Mouse (Mus musculus) forebrain, embryonic 10.5 days (tissue): Measurements from ENCODE around the gene Fam78b. TPM values are rescaled to one million over a fixed set of nuclear protein-coding genes. Genes with fewer than 3 reads are reported as not detected.

Source experiments
- DNase-seq: peaks from one replicate; pipeline ENCODE4 v3.0.0-alpha.2; 2017; ENCODE audit warnings: low spot score; ENCODE audit errors: extremely low spot score
- H3K27ac ChIP-seq: fragments of 300-500 bp; sonication (generic); 2 replicates; pipeline ENCODE4 v1.5.1; 2016; ENCODE audit warnings: mild to moderate bottlenecking
- H3K27me3 ChIP-seq: fragments of 300-500 bp; sonication (generic); 2 replicates; pipeline ENCODE4 v1.6.1; 2016; ENCODE audit warnings: mild to moderate bottlenecking; ENCODE audit not compliant: poor library complexity, severe bottlenecking
- H3K36me3 ChIP-seq: fragments of 300-500 bp; sonication (generic); replicated peaks from 2 replicates; pipeline ENCODE4 v1.6.1; 2016; ENCODE audit warnings: mild to moderate bottlenecking, moderate library complexity
- H3K4me1 ChIP-seq: fragments of 300-500 bp; sonication (generic); 2 replicates; pipeline ENCODE4 v1.6.1; 2016
- H3K4me3 ChIP-seq: fragments of 300-500 bp; sonication (generic); 2 replicates; pipeline ENCODE4 v1.5.1; 2016; ENCODE audit warnings: mild to moderate bottlenecking, moderate library complexity
- H3K9me3 ChIP-seq: fragments of 300-500 bp; sonication (generic); 2 replicates; pipeline ENCODE4 v1.6.1; 2016; ENCODE audit warnings: mild to moderate bottlenecking, moderate library complexity
- WGBS: fragments of 180-500 bp; shearing (Covaris S2); methylation state at CpG from one replicate; pipeline ENCODE4 v1.1.7; 2016; 5-methylcytosine and 5-hydroxymethylcytosine counted together
- polyA plus RNA-seq: library from polyadenylated mRNA; unstranded; fragments of >200 nt; fragmentation: Nextera tagmentation; extraction: Ambion mirVana; gene quantifications from 2 replicates; pipeline ENCODE4 v1.2.1, GENCODE M21; 2016

Fam78b gene
- polyA plus RNA-seq, 1 experiment from 2014 or later: 0.53 TPM

DNA sequence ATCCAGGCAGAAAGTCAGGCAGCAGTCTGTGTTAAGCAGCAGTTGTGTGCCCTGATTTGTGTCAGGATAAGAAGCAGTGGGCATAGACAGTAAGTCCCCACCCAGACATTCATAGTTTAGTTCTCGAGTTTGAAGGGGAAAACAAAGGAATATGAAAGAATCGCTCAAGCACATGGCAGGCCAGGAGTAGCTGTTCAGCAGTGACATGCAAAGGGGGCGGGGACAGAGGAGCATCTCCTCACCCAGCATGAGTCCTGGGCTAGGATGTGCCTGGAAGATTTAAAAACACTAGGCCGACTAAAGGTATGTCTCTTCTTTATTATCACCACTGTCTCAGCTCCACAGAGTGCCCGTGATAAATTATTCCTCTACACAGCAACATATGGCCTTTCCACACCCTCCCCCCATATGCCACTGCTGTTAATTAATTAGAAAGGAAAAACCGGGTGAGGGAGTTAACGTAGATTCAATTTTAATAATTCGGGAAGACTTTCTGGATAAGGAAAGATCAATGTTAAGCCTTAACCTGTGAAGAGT is 107.8 kb downstream of the Fam78b start:
- no peak overlapping the region for H3K4me3 ChIP-seq
- H3K9me3 ChIP-seq: peaks cover 4% of the 10 kb centered on the region; the same call in 1 of the 2 replicates
- H3K4me1 ChIP-seq: peaks cover 8% of the 10 kb centered on the region; the same call in 1 of the 2 replicates
- H3K36me3 ChIP-seq: no peaks in the 10 kb centered on the region
- 86% methylated on average over 8 of the region's 8 CpGs for WGBS
- H3K27ac ChIP-seq: no peak overlapping the region
- H3K27me3 ChIP-seq: no peaks in the 10 kb centered on the region
- DNase-seq: no peak

DNA sequence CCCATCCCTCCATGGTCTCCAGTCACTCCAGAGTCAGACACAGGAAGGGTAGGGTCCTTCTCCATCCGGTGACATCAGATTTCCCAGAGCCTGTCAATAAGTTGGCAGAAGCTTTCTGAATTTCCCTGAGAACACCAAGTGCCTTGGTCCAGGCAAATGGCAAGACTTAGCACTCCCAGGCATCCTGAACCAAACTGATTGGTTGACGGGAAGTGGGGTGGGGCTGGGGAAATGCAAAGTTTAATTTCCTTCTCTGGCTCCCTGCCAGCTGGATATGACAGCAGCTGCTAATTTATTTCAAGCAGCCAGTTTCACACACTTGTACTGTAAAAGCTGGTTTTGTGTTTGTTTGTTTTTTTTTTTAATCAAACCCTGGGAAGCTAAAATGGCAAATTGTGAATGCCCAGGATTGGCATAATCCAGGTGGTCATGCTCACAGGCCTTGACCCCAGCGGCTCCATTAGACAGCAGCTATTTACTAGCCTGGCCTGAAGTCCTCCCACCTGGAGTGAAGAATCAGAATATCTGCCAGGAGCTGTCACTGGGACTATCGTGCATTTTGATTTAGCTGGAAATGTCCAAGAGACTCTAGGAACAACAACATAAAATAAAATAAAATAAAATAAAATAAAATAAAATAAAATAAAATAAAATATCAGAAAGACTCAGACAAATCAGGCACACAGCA is 113.3 kb downstream of the Fam78b start:
- no peak overlapping the region for H3K4me3 ChIP-seq
- no peaks in the 10 kb centered on the region for H3K9me3 ChIP-seq
- no peak for DNase-seq
- WGBS: 87% methylated on average over 4 of the region's 4 CpGs
- H3K27ac ChIP-seq: no peak overlapping the region
- H3K4me1 ChIP-seq: no peaks in the 10 kb centered on the region
- no peaks in the 10 kb centered on the region for H3K36me3 ChIP-seq
- H3K27me3 ChIP-seq: no peaks in the 10 kb centered on the region

DNA sequence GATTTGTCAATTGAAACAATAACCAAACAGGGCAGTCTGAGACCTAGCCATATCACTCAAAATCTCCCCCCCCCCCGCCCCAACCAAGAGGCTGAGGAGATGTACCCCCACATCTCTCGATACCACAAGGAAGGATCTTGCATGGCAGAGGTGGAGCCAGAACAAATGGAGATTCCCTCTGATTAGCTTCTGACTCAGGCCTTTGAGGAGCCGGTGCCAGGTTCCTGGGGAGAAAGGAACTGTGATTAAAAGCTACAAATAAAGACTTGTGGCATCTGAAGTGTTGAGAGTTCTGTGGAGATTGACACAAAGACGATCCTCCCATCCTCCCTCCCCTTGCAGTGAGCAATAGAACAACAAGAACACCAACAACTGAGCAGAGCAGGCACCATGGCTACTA is 113.9 kb downstream of the Fam78b start:
- no peak overlapping the region for H3K4me3 ChIP-seq
- no peaks in the 10 kb centered on the region for H3K27me3 ChIP-seq
- no peak for DNase-seq
- no peak overlapping the region for H3K27ac ChIP-seq
- H3K4me1 ChIP-seq: no peaks in the 10 kb centered on the region
- no peaks in the 10 kb centered on the region for H3K36me3 ChIP-seq
- WGBS: 48% methylated on average over 4 of the region's 4 CpGs
- H3K9me3 ChIP-seq: no peaks in the 10 kb centered on the region

DNA sequence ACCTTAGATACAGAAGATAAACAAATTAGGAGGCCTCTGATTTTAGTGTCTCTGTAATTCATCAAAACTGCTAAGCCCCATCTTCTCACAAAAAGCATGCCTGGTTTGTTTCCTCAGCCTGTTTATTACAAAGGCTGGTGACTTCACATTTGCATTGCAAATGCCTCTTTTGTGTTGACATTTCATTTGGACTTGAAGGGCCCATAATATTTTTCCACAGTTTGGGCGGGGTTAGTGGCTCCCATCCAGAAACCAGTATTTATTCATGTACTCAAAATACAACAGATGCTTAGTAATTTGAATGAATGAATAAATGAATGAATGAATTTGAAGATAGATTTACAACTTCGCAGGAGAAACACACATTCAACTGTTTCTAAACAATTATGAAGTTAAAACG is 115.5 kb downstream of the Fam78b start:
- Histone ChIP-seq H3K4me1 (no peaks in the 10 kb centered on the region), H3K27ac (no peak overlapping the region), H3K36me3 (no peaks in the 10 kb centered on the region), H3K4me3 (no peak overlapping the region), H3K27me3 (no peaks in the 10 kb centered on the region), H3K9me3 (no peaks in the 10 kb centered on the region)
- 89% methylated on average over 3 of the region's 3 CpGs for WGBS
- DNase-seq: no peak

GRCm38 (mm10) chr1:167118971-167119370 is 117.8 kb downstream of the Fam78b start:
- Histone ChIP-seq H3K4me1 (no peaks in the 10 kb centered on the region), H3K4me3 (no peak overlapping the region), H3K9me3 (no peaks in the 10 kb centered on the region), H3K27me3 (no peaks in the 10 kb centered on the region), H3K36me3 (no peaks in the 10 kb centered on the region), H3K27ac (no peak overlapping the region)
- WGBS: 94% methylated on average over 7 of the region's 7 CpGs
- no peak for DNase-seq

DNA sequence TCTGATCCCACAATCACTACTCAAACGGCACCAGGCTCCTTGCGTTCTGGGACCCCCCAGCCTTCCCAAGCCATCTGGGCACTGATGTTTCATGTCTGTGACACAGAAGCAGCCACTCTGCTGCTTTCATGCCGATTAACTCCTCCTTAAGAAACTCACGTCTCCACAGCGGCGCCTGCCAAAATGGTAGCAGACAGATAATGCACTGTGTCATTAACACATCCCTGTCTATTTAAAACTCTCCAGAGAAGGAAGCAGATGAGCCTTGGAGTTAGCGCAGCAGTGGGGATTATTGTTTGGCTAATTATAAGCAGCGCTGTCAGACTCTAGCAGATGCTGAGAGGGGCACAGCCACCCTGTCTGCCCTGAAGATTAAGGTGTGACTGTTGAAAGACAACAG is 118.2 kb downstream of the Fam78b start:
- WGBS: 81% methylated on average over 8 of the region's 8 CpGs
- no peaks in the 10 kb centered on the region for H3K36me3 ChIP-seq
- no peaks in the 10 kb centered on the region for H3K9me3 ChIP-seq
- H3K27ac ChIP-seq: no peak overlapping the region
- no peaks in the 10 kb centered on the region for H3K27me3 ChIP-seq
- no peak overlapping the region for H3K4me3 ChIP-seq
- DNase-seq: no peak
- no peaks in the 10 kb centered on the region for H3K4me1 ChIP-seq

GRCm38 (mm10) chr1:167122436-167122835 is 121.2 kb downstream of the Fam78b start:
- no peak overlapping the region for H3K4me3 ChIP-seq
- H3K27me3 ChIP-seq: no peaks in the 10 kb centered on the region
- no peaks in the 10 kb centered on the region for H3K4me1 ChIP-seq
- no peak for DNase-seq
- 96% methylated on average over 2 of the region's 2 CpGs for whole genome bisulfite sequencing
- no peaks in the 10 kb centered on the region for H3K36me3 ChIP-seq
- no peak overlapping the region for H3K27ac ChIP-seq
- H3K9me3 ChIP-seq: no peaks in the 10 kb centered on the region

GRCm38 (mm10) chr1:167123551-167123950 is 122.3 kb downstream of the Fam78b start:
- DNase-seq: no peak

GRCm38 (mm10) chr1:167125870-167126269 is 124.7 kb downstream of the Fam78b start:
- Histone ChIP-seq H3K27me3 (no peaks in the 10 kb centered on the region), H3K9me3 (no peaks in the 10 kb centered on the region), H3K4me1 (no peaks in the 10 kb centered on the region), H3K27ac (no peak overlapping the region), H3K4me3 (no peak overlapping the region), H3K36me3 (no peaks in the 10 kb centered on the region)
- 93% methylated on average over 3 of the region's 3 CpGs for WGBS
- DNase-seq: no peak

More at GRCm38 (mm10) chr1:167123551-167123950, 122.3 kb downstream of the Fam78b start:
- no peak overlapping the region for H3K27ac ChIP-seq
- no peaks in the 10 kb centered on the region for H3K27me3 ChIP-seq
- no peaks in the 10 kb centered on the region for H3K4me1 ChIP-seq
- H3K36me3 ChIP-seq: no peaks in the 10 kb centered on the region
- H3K9me3 ChIP-seq: no peaks in the 10 kb centered on the region
- H3K4me3 ChIP-seq: no peak overlapping the region

- no peaks in the 10 kb centered on the region for H3K27me3 ChIP-seq
- no peak overlapping the region for H3K4me3 ChIP-seq
- H3K9me3 ChIP-seq: no peaks in the 10 kb centered on the region
- DNase-seq: no peak
- WGBS: 85% methylated on average over 4 of the region's 4 CpGs
- no peaks in the 10 kb centered on the region for H3K36me3 ChIP-seq
- no peaks in the 10 kb centered on the region for H3K4me1 ChIP-seq
- no peak overlapping the region for H3K27ac ChIP-seq
These were observed 125.1 kb downstream of the Fam78b start for GRCm38 (mm10) chr1:167126292-167126691.

GRCm38 (mm10) chr1:167135748-167136147 is 134.5 kb downstream of the Fam78b start:
- no peak for DNase-seq
- Histone ChIP-seq H3K27me3 (no peaks in the 10 kb centered on the region), H3K4me1 (no peaks in the 10 kb centered on the region), H3K4me3 (no peak overlapping the region), H3K36me3 (no peaks in the 10 kb centered on the region), H3K27ac (no peak overlapping the region), H3K9me3 (peaks cover 3% of the 10 kb centered on the region; the same call in 1 of the 2 replicates)
- WGBS: 94% methylated on average over 5 of the region's 5 CpGs
